Mouse (Mus musculus) ES-Bruce4 (cell line): ENCODE measurements around the gene Slc9a1. TPM values are rescaled to one million over a fixed set of nuclear protein-coding genes. Genes with fewer than 3 reads are reported as not detected.

ENCODE experiments used
- H3K27ac ChIP-seq: 2 replicates; pipeline ENCODE4 v1.5.1; 2012; ENCODE audit warnings: low read length, inconsistent platforms; ENCODE audit not compliant: insufficient read depth
- H3K27me3 ChIP-seq: 2 replicates; pipeline ENCODE4 v1.6.1; 2012; ENCODE audit warnings: mild to moderate bottlenecking, low read length, inconsistent platforms; ENCODE audit not compliant: control insufficient read depth, poor library complexity, insufficient read depth, severe bottlenecking
- H3K36me3 ChIP-seq: 2 replicates; pipeline ENCODE4 v1.6.1; 2012; ENCODE audit warnings: inconsistent platforms, mild to moderate bottlenecking, low read length, moderate library complexity; ENCODE audit not compliant: control insufficient read depth, poor library complexity, insufficient read depth, severe bottlenecking
- H3K4me1 ChIP-seq: one replicate; pipeline ENCODE4 v1.8.1; 2011; ENCODE audit warnings: low read length; ENCODE audit not compliant: control insufficient read depth, insufficient read depth
- H3K4me3 ChIP-seq: 2 replicates; pipeline ENCODE4 v1.5.1; 2011; ENCODE audit warnings: low read depth, mild to moderate bottlenecking, low read length
- H3K9ac ChIP-seq: 2 replicates; pipeline ENCODE4 v1.6.1; 2012; ENCODE audit warnings: low read depth, mild to moderate bottlenecking, inconsistent platforms; ENCODE audit not compliant: poor library complexity, severe bottlenecking
- H3K9me3 ChIP-seq: replicated peaks from 2 replicates; pipeline ENCODE4 v1.6.1; 2012; ENCODE audit warnings: mild to moderate bottlenecking, low read length, inconsistent platforms; ENCODE audit not compliant: control insufficient read depth, poor library complexity, insufficient read depth, severe bottlenecking
- CTCF ChIP-seq: IDR thresholded peaks from one replicate; pipeline ENCODE4 v1.8.1; 2011; ENCODE audit warnings: low read depth, low read length
- EP300 ChIP-seq: IDR thresholded peaks from 2 replicates; pipeline ENCODE4 v1.6.1; 2011; ENCODE audit warnings: low read depth, low read length; ENCODE audit not compliant: insufficient read depth
- POLR2A ChIP-seq: IDR thresholded peaks from one replicate; pipeline ENCODE4 v1.8.1; 2011; ENCODE audit warnings: low read length; ENCODE audit not compliant: insufficient read depth
- polyA plus RNA-seq: library from polyadenylated mRNA; stranded (reverse); fragments of >200 nt; gene quantifications from 2 replicates; pipeline ENCODE4 v1.2.4, GENCODE M21; 2011; ENCODE audit warnings: low read depth; ENCODE audit not compliant: missing spikeins, insufficient read depth, insufficient read length

Slc9a1 gene
- polyA plus RNA-seq, 1 experiment = 21.4 TPM

DNA sequence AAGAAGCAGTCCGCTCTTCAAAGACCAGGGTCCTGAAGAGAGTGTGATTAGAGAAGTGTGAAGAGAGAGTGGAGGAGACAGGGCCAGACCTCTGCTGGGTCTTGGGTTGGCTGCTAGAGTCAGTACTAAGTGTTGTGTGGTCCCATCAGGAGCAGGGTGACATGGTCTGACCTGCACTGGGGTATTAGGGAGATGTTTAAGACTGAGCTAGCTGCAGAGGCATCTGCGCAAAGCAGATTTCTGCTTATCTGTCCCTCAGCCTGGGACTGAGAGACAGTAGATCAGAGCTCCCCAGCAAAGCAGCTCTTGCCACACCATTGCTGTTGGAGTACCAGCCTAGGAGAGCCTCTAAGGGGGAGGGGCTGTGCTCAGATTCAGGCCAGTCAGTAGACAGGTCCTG is 20.5 kb downstream of the Slc9a1 start:
- Histone ChIP-seq H3K9me3 (no peaks in the 10 kb centered on the region), H3K27me3 (no peaks in the 10 kb centered on the region), H3K9ac (no peak overlapping the region), H3K36me3 (no peaks in the 10 kb centered on the region), H3K27ac (no peak overlapping the region), H3K4me1 (peaks cover under 1% of the 10 kb centered on the region), H3K4me3 (no peak overlapping the region)
- TF ChIP-seq EP300 (no peak), CTCF (no peak), POLR2A (no peak)

DNA sequence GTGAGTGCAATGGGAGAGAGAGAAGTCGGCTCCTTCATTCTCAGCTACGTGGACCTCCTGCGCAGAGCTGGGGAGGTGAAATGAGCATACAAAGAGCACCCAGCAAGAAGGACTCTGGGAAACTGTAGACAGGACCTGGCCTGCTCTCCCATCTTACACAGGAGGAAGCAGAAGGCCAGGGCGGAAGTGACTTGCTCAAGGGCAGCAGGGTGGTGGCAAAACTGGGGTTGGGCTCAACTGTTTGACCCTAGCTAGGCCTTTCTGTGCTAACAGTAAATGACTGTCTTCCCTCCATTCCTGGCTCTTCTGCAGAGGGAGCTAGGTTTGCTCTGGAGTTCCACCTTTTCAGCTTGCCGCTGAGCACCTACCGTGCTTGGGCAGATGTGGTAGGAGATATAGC is 21.1 kb downstream of the Slc9a1 start:
- Histone ChIP-seq H3K27me3 (no peaks in the 10 kb centered on the region), H3K36me3 (no peaks in the 10 kb centered on the region), H3K9ac (no peak overlapping the region), H3K9me3 (no peaks in the 10 kb centered on the region), H3K27ac (no peak overlapping the region), H3K4me3 (no peak overlapping the region), H3K4me1 (no peaks in the 10 kb centered on the region)
- TF ChIP-seq CTCF (no peak), POLR2A (no peak), EP300 (no peak)

DNA sequence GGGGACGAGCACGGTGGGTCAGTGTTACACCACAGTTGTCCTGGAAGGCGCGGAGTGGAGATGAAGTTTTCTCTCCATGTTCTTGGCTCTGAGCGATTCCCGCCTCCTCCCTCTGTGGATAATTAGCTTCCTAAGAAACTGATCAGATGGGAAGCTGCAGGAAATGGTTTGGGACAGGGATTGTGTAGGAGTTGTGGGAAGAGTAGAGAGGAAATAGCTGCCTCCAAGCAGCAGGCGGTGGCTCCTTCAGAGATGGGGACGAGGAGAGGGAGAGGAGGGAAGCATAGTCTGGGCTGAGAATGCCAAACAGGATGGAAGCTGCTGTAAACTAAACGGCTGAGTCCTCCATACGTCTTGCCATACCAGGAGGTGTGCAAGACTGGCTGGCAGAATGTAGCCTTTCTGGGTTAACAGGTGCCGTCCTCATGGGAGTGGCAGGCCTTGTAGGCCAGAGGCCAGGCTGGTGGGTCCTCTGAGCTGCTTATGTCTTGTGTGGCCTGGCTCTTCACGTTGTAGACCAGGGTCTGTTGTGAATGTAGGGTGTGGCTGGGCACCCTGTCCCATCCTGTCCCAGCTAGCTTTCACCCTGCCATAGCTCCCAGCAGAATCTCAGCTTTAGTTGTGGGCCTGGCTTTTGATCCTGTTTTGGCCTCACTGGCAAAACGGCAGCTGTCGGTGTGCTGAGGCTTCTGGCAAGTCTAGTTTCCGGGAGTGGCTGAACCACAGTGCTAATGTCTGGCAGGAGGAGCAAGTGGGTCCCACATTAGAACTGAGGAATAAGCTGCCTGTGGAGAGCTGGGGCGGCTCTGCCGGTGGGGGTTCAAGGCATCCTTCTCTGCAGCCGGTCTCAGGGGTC is 21.9 kb downstream of the Slc9a1 start:
- Histone ChIP-seq H3K4me1 (no peaks in the 10 kb centered on the region), H3K27ac (no peak overlapping the region), H3K4me3 (no peak overlapping the region), H3K27me3 (no peaks in the 10 kb centered on the region), H3K36me3 (no peaks in the 10 kb centered on the region), H3K9ac (no peak overlapping the region), H3K9me3 (no peaks in the 10 kb centered on the region)
- no peak for TF ChIP-seq EP300

DNA sequence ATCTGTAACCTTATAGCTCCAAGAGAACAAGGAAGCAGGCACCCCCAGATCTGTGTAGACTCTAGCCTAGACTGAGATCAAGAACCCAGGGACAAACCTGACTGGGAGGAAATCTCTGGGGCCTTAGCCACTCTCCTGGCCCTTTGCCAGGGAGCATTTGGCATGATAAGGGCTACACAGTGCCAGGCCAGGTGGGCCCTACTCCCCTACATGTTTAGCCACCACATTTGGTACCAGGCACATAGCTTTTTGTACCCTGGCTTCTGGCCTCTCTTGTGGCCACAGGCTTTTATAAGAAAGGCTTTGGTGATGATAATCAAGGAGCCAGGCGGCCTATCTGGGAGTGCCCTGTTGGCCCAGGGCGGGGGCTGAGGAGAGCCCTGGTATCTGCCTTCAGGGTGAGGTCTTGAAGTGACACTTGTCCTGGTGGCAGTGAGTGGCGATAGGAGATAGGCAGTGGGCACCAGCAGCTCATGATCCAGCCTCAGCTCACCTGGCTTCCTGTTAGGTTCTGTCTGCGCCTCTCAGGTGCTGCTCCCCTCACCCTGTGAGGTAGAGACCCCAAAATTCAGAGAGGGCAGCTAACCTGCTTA is 25.6 kb downstream of the Slc9a1 start:
- Histone ChIP-seq H3K27me3 (no peaks in the 10 kb centered on the region), H3K4me1 (no peaks in the 10 kb centered on the region), H3K9ac (no peak overlapping the region), H3K9me3 (no peaks in the 10 kb centered on the region), H3K4me3 (no peak overlapping the region), H3K27ac (no peak overlapping the region), H3K36me3 (no peaks in the 10 kb centered on the region)
- TF ChIP-seq CTCF = no peak
- no peak for TF ChIP-seq POLR2A
- no peak for TF ChIP-seq EP300

DNA sequence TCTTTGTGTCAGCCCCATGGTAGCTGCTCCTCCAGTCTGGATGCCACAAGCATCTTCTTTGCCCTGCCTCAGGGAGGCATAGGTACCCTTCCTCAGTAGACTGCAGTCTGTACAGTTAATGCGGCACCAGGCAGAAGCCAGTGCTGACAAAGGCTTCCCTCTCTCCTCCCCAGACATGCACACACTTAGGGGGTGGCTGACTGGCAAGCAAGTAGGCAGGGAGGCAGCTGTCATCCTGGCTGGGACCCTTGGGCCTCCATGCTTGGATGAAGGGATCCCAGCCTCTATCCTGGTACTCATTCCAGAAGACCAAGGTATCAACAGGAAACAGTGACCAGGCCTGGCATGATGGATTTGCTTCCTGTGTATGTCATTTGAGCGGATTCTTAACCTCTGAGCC is 26.6 kb downstream of the Slc9a1 start:
- Histone ChIP-seq H3K4me1 (no peaks in the 10 kb centered on the region), H3K9ac (no peak overlapping the region), H3K36me3 (no peaks in the 10 kb centered on the region), H3K27me3 (no peaks in the 10 kb centered on the region), H3K4me3 (no peak overlapping the region), H3K9me3 (no peaks in the 10 kb centered on the region), H3K27ac (no peak overlapping the region)
- TF ChIP-seq EP300 = no peak
- no peak for TF ChIP-seq POLR2A
- no peak for TF ChIP-seq CTCF

DNA sequence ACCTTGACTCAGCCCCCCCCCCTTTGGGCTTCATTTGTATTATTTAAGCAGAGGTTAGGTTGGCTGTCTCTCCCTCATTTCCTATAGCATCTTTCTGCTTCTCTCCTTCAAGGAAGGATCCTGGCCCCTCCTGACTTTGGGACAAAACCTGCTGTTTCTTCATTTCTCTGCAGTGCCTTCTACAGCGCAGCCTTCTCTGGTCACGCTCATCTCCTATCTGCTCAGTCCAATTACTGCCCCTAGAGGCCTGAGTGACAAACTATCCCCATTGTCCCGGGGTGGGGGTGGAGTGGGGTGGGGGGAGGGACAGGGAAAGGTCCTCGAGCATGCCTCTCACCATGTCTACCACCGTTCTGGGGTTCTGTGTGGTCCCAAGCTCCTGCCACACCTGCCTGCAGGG is 27.8 kb downstream of the Slc9a1 start:
- no peaks in the 10 kb centered on the region for H3K4me1 ChIP-seq
- no peak overlapping the region for H3K27ac ChIP-seq
- no peak overlapping the region for H3K9ac ChIP-seq
- no peak overlapping the region for H3K4me3 ChIP-seq
- TF ChIP-seq EP300 (no peak), CTCF (no peak), POLR2A (no peak)
- H3K27me3 ChIP-seq = no peaks in the 10 kb centered on the region
- no peaks in the 10 kb centered on the region for H3K36me3 ChIP-seq
- H3K9me3 ChIP-seq = no peaks in the 10 kb centered on the region
